Mouse (Mus musculus) v-Abl transformed pro-B cells (cell line): Measurements from ENCODE around the gene Med13l.

Source experiments
- in situ Hi-C, 2 experiments: fragments of 400-800 bp; cut with MboI; formaldehyde crosslinking; loops; one replicate each; pipeline ENCODE4 v1.15.1; 2025; ENCODE audit not compliant: unreplicated experiment in 2 of 2

Gene Med13l

GRCm38 (mm10) chr5:118560385-118561085 lies at the start of gene Med13l:
Gene Med13l, plus strand, starts transcription at chr5:118560679.
- in situ Hi-C loops = loop anchor here in 1 of 2 experiments (10.0 kb wide), 1 partner anchor 286 kb away; no protein-coding TSS in a partner anchor

GRCm38 (mm10) chr5:118510969-118511368 lies 49.5 kb upstream of the Med13l start:
- in situ Hi-C loops = no loop called here

GRCm38 (mm10) chr5:118513005-118513404 lies 47.5 kb upstream of the Med13l start:
- in situ Hi-C loops = no loop called here

- in situ Hi-C loops = no loop called here
These were observed 46.6 kb upstream of the Med13l start for GRCm38 (mm10) chr5:118513629-118514526.

GRCm38 (mm10) chr5:118514527-118514831 lies 46.0 kb upstream of the Med13l start:
- in situ Hi-C loops = no loop called here

GRCm38 (mm10) chr5:118514842-118515241 lies 45.6 kb upstream of the Med13l start:
- in situ Hi-C loops = no loop called here

GRCm38 (mm10) chr5:118515280-118515721 lies 45.2 kb upstream of the Med13l start:
- in situ Hi-C loops = no loop called here

GRCm38 (mm10) chr5:118516066-118516465 lies 44.4 kb upstream of the Med13l start:
- in situ Hi-C loops = no loop called here

- in situ Hi-C loops = no loop called here
These were observed 44.0 kb upstream of the Med13l start for GRCm38 (mm10) chr5:118516470-118516869.

GRCm38 (mm10) chr5:118520457-118520856 lies 40.0 kb upstream of the Med13l start:
- in situ Hi-C loops = no loop called here

- in situ Hi-C loops = no loop called here
These were observed 36.1 kb upstream of the Med13l start for GRCm38 (mm10) chr5:118524400-118524799.

- in situ Hi-C loops = no loop called here
These were observed 34.8 kb upstream of the Med13l start for GRCm38 (mm10) chr5:118525634-118526033.

- in situ Hi-C loops = no loop called here
These were observed 34.0 kb upstream of the Med13l start for GRCm38 (mm10) chr5:118526504-118526903.

- in situ Hi-C loops = no loop called here
These were observed 31.2 kb upstream of the Med13l start for GRCm38 (mm10) chr5:118529241-118529640.

- in situ Hi-C loops = no loop called here
These were observed 28.4 kb upstream of the Med13l start for GRCm38 (mm10) chr5:118532125-118532524.

GRCm38 (mm10) chr5:118532659-118533058 lies 27.8 kb upstream of the Med13l start:
- in situ Hi-C loops = no loop called here

GRCm38 (mm10) chr5:118534407-118534921 lies 26.0 kb upstream of the Med13l start:
- in situ Hi-C loops = no loop called here

GRCm38 (mm10) chr5:118535130-118535529 lies 25.3 kb upstream of the Med13l start:
- in situ Hi-C loops = no loop called here

GRCm38 (mm10) chr5:118538487-118538886 lies 22.0 kb upstream of the Med13l start:
- in situ Hi-C loops = no loop called here

GRCm38 (mm10) chr5:118543816-118544215 lies 16.7 kb upstream of the Med13l start:
- in situ Hi-C loops = no loop called here

GRCm38 (mm10) chr5:118550493-118550892 lies 10.0 kb upstream of the Med13l start:
- in situ Hi-C loops = loop anchor here in 1 of 2 experiments (5.0 kb wide), 1 partner anchor 48 kb away; no protein-coding TSS in a partner anchor
